Mouse (Mus musculus) lung, adult 2 months (tissue): ENCODE measurements around the gene Igsf11.

Experiments used
- CTCF ChIP-seq: fragments of 200-500 bp; IDR thresholded peaks from 2 replicates; pipeline ENCODE4 v1.5.1; 2011; ENCODE audit warnings: mild to moderate bottlenecking, low read length, control low read depth; ENCODE audit not compliant: insufficient read depth
- POLR2A ChIP-seq: fragments of 200-500 bp; IDR thresholded peaks from 2 replicates; pipeline ENCODE4 v1.6.1; 2011; ENCODE audit warnings: low read depth, mild to moderate bottlenecking, control low read depth, low read length, borderline replicate concordance; ENCODE audit errors: extremely low read depth

DNA sequence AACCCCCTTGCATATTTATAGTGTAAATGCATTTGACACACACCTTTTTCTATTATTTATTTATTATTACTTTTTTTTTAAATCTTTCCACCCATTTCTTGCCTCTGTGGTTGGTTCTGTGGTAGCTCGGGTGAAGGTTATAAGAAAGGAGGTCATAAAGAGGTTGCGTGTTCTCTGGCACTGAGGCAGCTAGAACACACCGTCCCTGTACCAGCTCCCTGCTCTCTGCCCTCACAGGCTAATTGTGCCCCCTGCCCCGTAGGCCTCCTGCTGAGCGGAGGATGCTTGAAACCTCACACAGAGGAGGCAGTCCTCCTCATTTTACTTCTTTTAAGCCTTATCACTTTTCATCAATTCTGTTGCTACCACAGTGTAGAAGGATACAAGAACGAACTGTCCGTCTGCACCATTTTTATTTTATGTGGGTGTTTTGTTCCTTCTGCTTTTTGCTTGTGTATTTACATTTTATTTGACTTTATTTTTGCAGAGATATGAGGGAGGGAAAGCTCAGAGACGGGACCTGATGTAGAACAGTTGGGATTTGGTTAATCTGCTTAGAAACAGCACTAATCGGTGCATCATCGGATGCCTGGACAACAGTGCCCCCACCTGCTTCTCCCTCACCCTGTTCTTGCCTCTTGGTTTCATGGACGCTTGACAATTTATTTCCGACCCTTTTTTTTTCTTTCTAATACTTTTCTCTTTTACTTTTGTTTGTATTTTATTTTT is 90.2 kb downstream of the Igsf11 start:
- TF ChIP-seq CTCF (no peak), POLR2A (no peak)
